Mouse (Mus musculus) hindbrain, embryonic 13.5 days (tissue): ENCODE results near the gene Rbm6. TPM values are rescaled to one million over a fixed set of nuclear protein-coding genes. Genes with fewer than 3 reads are reported as not detected.
A peak's percentile ranks its signal among the peaks of the same experiment; 100 is the strongest.

Experiments
- ATAC-seq: fragments of 200-750 bp; cut with Nextera tagmentation; 2 replicates; pipeline ENCODE4 v1.8.0; 2017; ENCODE audit warnings: moderate TSS enrichment; ENCODE audit not compliant: low FRiP score
- H3K27ac ChIP-seq: fragments of 300-500 bp; sonication (generic); 2 replicates; pipeline ENCODE4 v1.5.1; 2015; ENCODE audit warnings: inconsistent platforms, mild to moderate bottlenecking, moderate library complexity
- H3K27me3 ChIP-seq: fragments of 300-500 bp; sonication (generic); 2 replicates; pipeline ENCODE4 v1.6.1; 2015; ENCODE audit warnings: mild to moderate bottlenecking, inconsistent platforms
- H3K36me3 ChIP-seq: fragments of 300-500 bp; sonication (generic); 2 replicates; pipeline ENCODE4 v1.6.1; 2015; ENCODE audit warnings: mild to moderate bottlenecking, inconsistent platforms
- H3K4me1 ChIP-seq: fragments of 300-500 bp; sonication (generic); replicated peaks from 2 replicates; pipeline ENCODE4 v1.6.1; 2015; ENCODE audit warnings: inconsistent platforms
- H3K4me2 ChIP-seq: fragments of 300-500 bp; sonication (generic); 2 replicates; pipeline ENCODE4 v1.6.1; 2015; ENCODE audit warnings: inconsistent platforms, mild to moderate bottlenecking, moderate library complexity
- H3K4me3 ChIP-seq: fragments of 300-500 bp; sonication (generic); 2 replicates; pipeline ENCODE4 v1.5.1; 2015; ENCODE audit warnings: mild to moderate bottlenecking, inconsistent platforms
- H3K9ac ChIP-seq: fragments of 300-500 bp; sonication (generic); 2 replicates; pipeline ENCODE4 v1.6.1; 2015; ENCODE audit warnings: mild to moderate bottlenecking, inconsistent platforms
- H3K9me3 ChIP-seq: fragments of 300-500 bp; sonication (generic); 2 replicates; pipeline ENCODE4 v1.6.1; 2016; ENCODE audit warnings: inconsistent platforms
- WGBS: fragments of 180-500 bp; shearing (Covaris S2); methylation state at CpG from one replicate; pipeline ENCODE4 v1.1.7; 2015; 5-methylcytosine and 5-hydroxymethylcytosine counted together
- polyA plus RNA-seq: library from polyadenylated mRNA; unstranded; fragments of >200 nt; fragmentation: Nextera tagmentation; extraction: Ambion mirVana; gene quantifications from 2 replicates; pipeline ENCODE4 v1.2.1, GENCODE M21; 2015

Rbm6 gene
- polyA plus RNA-seq, 1 experiment from 2014 or later = 122 TPM

- WGBS = 76% methylated on average over 2 of the region's 2 CpGs
- Histone ChIP-seq H3K4me1 (peaks cover 21% of the 10 kb centered on the region), H3K9me3 (no peaks in the 10 kb centered on the region), H3K27ac (peak overlapping the region; percentile 94), H3K36me3 (peaks cover 61% of the 10 kb centered on the region), H3K4me2 (no peak overlapping the region; the same call in 1 of the 2 replicates), H3K9ac (no peak overlapping the region), H3K4me3 (no peak overlapping the region), H3K27me3 (no peaks in the 10 kb centered on the region)
- no peak for ATAC-seq
These were observed 101.3 kb downstream of the Rbm6 start for GRCm38 (mm10) chr9:107771782-107772181.

- peak within 1 kb of the TSS; percentile 85 for H3K4me2 ChIP-seq
- peak; percentile 100 for ATAC-seq
- H3K4me1 ChIP-seq = peaks cover 21% of the 10 kb centered on the region
- peak within 1 kb of the TSS; percentile 99 for H3K9ac ChIP-seq
- H3K9me3 ChIP-seq = no peaks in the 10 kb centered on the region
- peaks cover 61% of the 10 kb centered on the region for H3K36me3 ChIP-seq
- H3K27me3 ChIP-seq = no peaks in the 10 kb centered on the region
- H3K27ac ChIP-seq = peak within 1 kb of the TSS; percentile 94
- H3K4me3 ChIP-seq = peak within 1 kb of the TSS; percentile 97
- WGBS = under 1% methylated on average over 60 of the region's 60 CpGs
These were observed 102.4 kb downstream of the Rbm6 start, which contains the start of gene Rbm5 for GRCm38 (mm10) chr9:107770374-107771290. Gene Rbm5, minus strand, starts transcription at chr9:107770996.

GRCm38 (mm10) chr9:107770037-107770373 is 103.0 kb downstream of the Rbm6 start:
- Histone ChIP-seq H3K27ac (peak overlapping the region; percentile 94), H3K4me2 (peak overlapping the region; percentile 85), H3K36me3 (peaks cover 62% of the 10 kb centered on the region), H3K27me3 (no peaks in the 10 kb centered on the region), H3K4me1 (peaks cover 21% of the 10 kb centered on the region), H3K9me3 (no peaks in the 10 kb centered on the region), H3K4me3 (peak overlapping the region; percentile 97), H3K9ac (peak overlapping the region; percentile 99)
- WGBS = 2% methylated on average over 9 of the region's 9 CpGs
- no peak for ATAC-seq

- Histone ChIP-seq H3K27ac (no peak overlapping the region; the same call in 1 of the 2 replicates), H3K4me2 (peak overlapping the region; percentile 85), H3K9ac (peak overlapping the region; percentile 99), H3K27me3 (no peaks in the 10 kb centered on the region), H3K9me3 (no peaks in the 10 kb centered on the region), H3K4me1 (peaks cover 21% of the 10 kb centered on the region), H3K4me3 (peak overlapping the region; percentile 97), H3K36me3 (peaks cover 62% of the 10 kb centered on the region)
- ATAC-seq = no peak
- WGBS = 11% methylated on average over 4 of the region's 4 CpGs
These were observed 103.5 kb downstream of the Rbm6 start for GRCm38 (mm10) chr9:107769445-107770000.

- no peaks in the 10 kb centered on the region for H3K27me3 ChIP-seq
- peak overlapping the region; percentile 99 for H3K9ac ChIP-seq
- whole genome bisulfite sequencing = 81% methylated on average over 5 of the region's 5 CpGs
- peaks cover 62% of the 10 kb centered on the region for H3K36me3 ChIP-seq
- H3K9me3 ChIP-seq = no peaks in the 10 kb centered on the region
- peak overlapping the region; percentile 85 for H3K4me2 ChIP-seq
- no peak for ATAC-seq
- peaks cover 21% of the 10 kb centered on the region for H3K4me1 ChIP-seq
- H3K27ac ChIP-seq = 0 out of 2 replicates have a peak overlapping the region, but pooled peaks have one; percentile 40
- H3K4me3 ChIP-seq = peak overlapping the region; percentile 97
These were observed 104.2 kb downstream of the Rbm6 start for GRCm38 (mm10) chr9:107768851-107769250.

GRCm38 (mm10) chr9:107759593-107759992 is 113.4 kb downstream of the Rbm6 start:
- no peaks in the 10 kb centered on the region for H3K9me3 ChIP-seq
- no peak for ATAC-seq
- no peaks in the 10 kb centered on the region for H3K4me1 ChIP-seq
- H3K4me3 ChIP-seq = no peak overlapping the region
- no peaks in the 10 kb centered on the region for H3K27me3 ChIP-seq
- peaks cover 91% of the 10 kb centered on the region for H3K36me3 ChIP-seq
- WGBS = 94% methylated on average over 6 of the region's 6 CpGs
- H3K27ac ChIP-seq = no peak overlapping the region
- H3K9ac ChIP-seq = no peak overlapping the region
- no peak overlapping the region for H3K4me2 ChIP-seq

GRCm38 (mm10) chr9:107750378-107750777 is 122.7 kb downstream of the Rbm6 start:
- no peak for ATAC-seq
- Histone ChIP-seq H3K4me2 (no peak overlapping the region), H3K27me3 (no peaks in the 10 kb centered on the region), H3K9ac (no peak overlapping the region), H3K9me3 (no peaks in the 10 kb centered on the region), H3K4me3 (no peak overlapping the region), H3K27ac (no peak overlapping the region), H3K4me1 (no peaks in the 10 kb centered on the region), H3K36me3 (peaks cover 94% of the 10 kb centered on the region)
- 98% methylated on average over 5 of the region's 5 CpGs for WGBS

- no peak for ATAC-seq
- Histone ChIP-seq H3K4me2 (no peak overlapping the region), H3K27ac (no peak overlapping the region), H3K27me3 (no peaks in the 10 kb centered on the region), H3K9me3 (no peaks in the 10 kb centered on the region), H3K36me3 (peaks cover 96% of the 10 kb centered on the region), H3K9ac (no peak overlapping the region), H3K4me1 (no peaks in the 10 kb centered on the region), H3K4me3 (no peak overlapping the region)
- 93% methylated on average over 3 of the region's 3 CpGs for WGBS
These were observed 125.0 kb downstream of the Rbm6 start for GRCm38 (mm10) chr9:107748063-107748462.

GRCm38 (mm10) chr9:107747310-107747709 is 125.7 kb downstream of the Rbm6 start:
- WGBS = 100% methylated on average over 1 of the region's 1 CpGs
- Histone ChIP-seq H3K36me3 (peaks cover 98% of the 10 kb centered on the region), H3K27me3 (no peaks in the 10 kb centered on the region), H3K27ac (no peak overlapping the region), H3K9ac (no peak overlapping the region), H3K4me3 (no peak overlapping the region), H3K4me2 (no peak overlapping the region), H3K4me1 (no peaks in the 10 kb centered on the region), H3K9me3 (no peaks in the 10 kb centered on the region)
- no peak for ATAC-seq

- Histone ChIP-seq H3K36me3 (peaks cover 98% of the 10 kb centered on the region), H3K4me1 (no peaks in the 10 kb centered on the region), H3K4me3 (no peak overlapping the region), H3K27me3 (no peaks in the 10 kb centered on the region), H3K27ac (no peak overlapping the region), H3K4me2 (no peak overlapping the region), H3K9me3 (no peaks in the 10 kb centered on the region), H3K9ac (no peak overlapping the region)
- no peak for ATAC-seq
- WGBS = 96% methylated on average over 3 of the region's 3 CpGs
These were observed 126.4 kb downstream of the Rbm6 start for GRCm38 (mm10) chr9:107746679-107747078.

- ATAC-seq = no peak
- Histone ChIP-seq H3K27ac (no peak overlapping the region), H3K27me3 (no peaks in the 10 kb centered on the region), H3K9ac (no peak overlapping the region), H3K4me3 (no peak overlapping the region), H3K4me2 (no peak overlapping the region), H3K36me3 (peaks cover 98% of the 10 kb centered on the region), H3K4me1 (no peaks in the 10 kb centered on the region), H3K9me3 (no peaks in the 10 kb centered on the region)
- 94% methylated on average over 6 of the region's 6 CpGs for WGBS
These were observed 129.0 kb downstream of the Rbm6 start for GRCm38 (mm10) chr9:107744061-107744460.

GRCm38 (mm10) chr9:107738841-107739202 is 134.2 kb downstream of the Rbm6 start:
- no peak overlapping the region for H3K4me2 ChIP-seq
- H3K4me3 ChIP-seq = no peak overlapping the region
- 50% methylated on average over 4 of the region's 4 CpGs for WGBS
- H3K9ac ChIP-seq = no peak overlapping the region
- H3K27ac ChIP-seq = peak overlapping the region; percentile 64
- 0 out of 2 replicates have a peak, but pooled peaks cover 6% of the 10 kb centered on the region for H3K27me3 ChIP-seq
- peaks cover 41% of the 10 kb centered on the region for H3K4me1 ChIP-seq
- no peaks in the 10 kb centered on the region for H3K9me3 ChIP-seq
- H3K36me3 ChIP-seq = peaks cover 58% of the 10 kb centered on the region
- ATAC-seq = peak; percentile 26
